Mouse (Mus musculus): ENCODE data around the gene Fsd2.

DNA sequence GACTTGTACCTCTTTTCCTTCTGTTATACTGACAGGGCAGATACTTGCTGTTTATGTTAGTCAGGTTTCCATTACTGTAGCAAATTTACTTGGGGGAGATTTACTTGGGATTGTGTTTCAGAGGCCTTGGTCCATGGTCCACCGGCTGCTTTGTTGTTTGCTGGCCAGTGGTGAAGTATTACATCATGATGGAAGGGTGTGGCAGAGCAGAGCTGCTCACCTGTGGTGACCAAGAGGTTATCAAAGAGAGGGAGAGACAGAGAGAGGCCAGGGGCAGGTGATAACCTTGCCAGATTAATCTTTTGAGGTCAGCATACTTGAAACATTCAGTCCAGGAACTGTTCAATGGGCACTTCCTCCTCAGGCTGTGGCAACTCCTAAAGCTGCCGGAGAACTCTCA, 65.7 kb downstream of the Fsd2 start:
- no peak for TF ChIP-seq CTCF (IDR thresholded peaks at IDR 0.05; ENCODE audit: low read depth, low read length)
- TF ChIP-seq GATA2 (IDR thresholded peaks at IDR 0.05; ENCODE audit: borderline replicate concordance, low read depth, low read length), result no peak
- TF ChIP-seq GATA1 (IDR thresholded peaks at IDR 0.05; ENCODE audit: borderline replicate concordance, low read length), result no peak
- TF ChIP-seq TAL1 (conservative IDR thresholded peaks at IDR 0.05; ENCODE audit: low read depth, low read length), result no peak

Measured in G1E (cell line).